Mouse (Mus musculus) heart, adult 18-20 months (tissue): ENCODE data around the gene Cyp4f39. TPM values are rescaled to one million over a fixed set of nuclear protein-coding genes. Genes with fewer than 3 reads are reported as not detected.

Experiments
- DNase-seq, 2 experiments: peaks; one replicate each; pipeline ENCODE4 v3.0.0; 2021 to 2022; ENCODE audit warnings: mixed read lengths in 1 of 2
- long read RNA-seq, 2 experiments: library from polyadenylated mRNA; stranded (forward); transcript quantifications; one replicate each; pipeline ENCODE4 v2.0.0; 2021
- total RNA-seq, 2 experiments: library from RNA; stranded (reverse); gene quantifications; 2 replicates each; pipeline ENCODE4 v1.2.3; 2021

Cyp4f39 gene
- not detected for total RNA-seq
- long read RNA-seq, experiment 1: 0 reads
- long read RNA-seq, experiment 2: 0 reads

GRCm38 (mm10) chr17:32452482-32452881, at the start of gene Cyp4f39:
Gene Cyp4f39 (plus strand): TSS chr17:32452723.
- DNase-seq: peak in 1 of 2 experiments; percentile 25

GRCm38 (mm10) chr17:32402779-32403157, 49.8 kb upstream of the Cyp4f39 start:
- DNase-seq: peak in 1 of 2 experiments; percentile 36

GRCm38 (mm10) chr17:32403417-32403816, 49.1 kb upstream of the Cyp4f39 start, which contains the start of gene Rasal3:
Gene Rasal3 (minus strand): TSS chr17:32403583.
- DNase-seq: no peak

- DNase-seq: no peak
Measured at GRCm38 (mm10) chr17:32411898-32412297, 40.6 kb upstream of the Cyp4f39 start.

GRCm38 (mm10) chr17:32415417-32416020, 37.0 kb upstream of the Cyp4f39 start:
- DNase-seq: no peak

GRCm38 (mm10) chr17:32416771-32417170, 35.8 kb upstream of the Cyp4f39 start:
- DNase-seq: no peak

GRCm38 (mm10) chr17:32419989-32420388, 32.5 kb upstream of the Cyp4f39 start:
- no peak for DNase-seq

- DNase-seq: no peak
Measured at GRCm38 (mm10) chr17:32420781-32421180, 31.7 kb upstream of the Cyp4f39 start.

GRCm38 (mm10) chr17:32424034-32424433, 28.5 kb upstream of the Cyp4f39 start, which contains the start of gene Pglyrp2:
Gene Pglyrp2 (minus strand): TSS chr17:32424167.
- peak in 1 of 2 experiments; percentile 18 for DNase-seq

GRCm38 (mm10) chr17:32426610-32427009, 25.9 kb upstream of the Cyp4f39 start:
- no peak for DNase-seq

GRCm38 (mm10) chr17:32431972-32432371, 20.6 kb upstream of the Cyp4f39 start:
- no peak for DNase-seq

- DNase-seq: peak; percentile 54 to 68
Measured at GRCm38 (mm10) chr17:32434324-32434723, 18.2 kb upstream of the Cyp4f39 start.

GRCm38 (mm10) chr17:32435151-32435550, 17.4 kb upstream of the Cyp4f39 start:
- peak; percentile 15 to 27 for DNase-seq

GRCm38 (mm10) chr17:32437106-32437505, 15.4 kb upstream of the Cyp4f39 start:
- no peak for DNase-seq

- DNase-seq: no peak
Measured at GRCm38 (mm10) chr17:32443245-32443644, 9.3 kb upstream of the Cyp4f39 start.

GRCm38 (mm10) chr17:32445016-32445415, 7.5 kb upstream of the Cyp4f39 start:
- DNase-seq: peak; percentile 59 to 81

GRCm38 (mm10) chr17:32447195-32447594, 5.3 kb upstream of the Cyp4f39 start:
- no peak for DNase-seq

- no peak for DNase-seq
Measured at GRCm38 (mm10) chr17:32449042-32449441, 3.5 kb upstream of the Cyp4f39 start.

- DNase-seq: no peak
Measured at GRCm38 (mm10) chr17:32450844-32451537, 1.5 kb upstream of the Cyp4f39 start.

- DNase-seq: peak in 1 of 2 experiments; percentile 12
Measured at GRCm38 (mm10) chr17:32454188-32454587, 1.7 kb downstream of the Cyp4f39 start.

- DNase-seq: no peak
Measured at GRCm38 (mm10) chr17:32454997-32455396, 2.5 kb downstream of the Cyp4f39 start.

GRCm38 (mm10) chr17:32468494-32468893, 16.0 kb downstream of the Cyp4f39 start:
- no peak for DNase-seq

- no peak for DNase-seq
Measured at GRCm38 (mm10) chr17:32470795-32471194, 18.3 kb downstream of the Cyp4f39 start.

GRCm38 (mm10) chr17:32472176-32472575, 19.7 kb downstream of the Cyp4f39 start:
- no peak for DNase-seq
